Mouse (Mus musculus) heart, adult 2 months (tissue): ENCODE data around the gene Cldn24.

Experiments
- CTCF ChIP-seq: fragments of 200-600 bp; IDR thresholded peaks from 2 replicates; pipeline ENCODE4 v1.8.1; 2022; ENCODE audit warnings: antibody characterized with exemption, mild to moderate bottlenecking, moderate library complexity
- POLR2A ChIP-seq: fragments of 200-500 bp; IDR thresholded peaks from 2 replicates; pipeline ENCODE4 v1.6.1; 2011; ENCODE audit warnings: mild to moderate bottlenecking, low read depth, low read length, control low read depth; ENCODE audit not compliant: insufficient read depth

DNA sequence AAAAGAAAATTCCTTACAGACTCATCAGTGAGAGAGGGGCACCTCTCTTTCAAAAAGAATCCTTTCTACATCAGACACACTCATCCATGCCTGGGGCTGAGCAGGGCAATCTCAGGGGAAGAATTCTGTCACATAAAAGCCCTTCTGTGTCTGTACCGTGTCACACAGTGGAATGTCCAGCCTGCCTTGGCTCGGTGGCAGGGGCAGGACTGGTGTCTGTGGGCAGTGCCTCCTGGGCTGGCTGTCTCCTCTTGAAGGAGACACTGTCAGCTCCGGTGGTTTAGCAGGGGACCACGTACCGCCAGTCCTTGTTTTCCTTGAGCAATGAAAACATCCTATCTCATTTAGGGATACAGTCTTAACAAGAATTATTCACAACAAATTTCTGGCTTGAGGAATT, 3.7 kb downstream of the Cldn24 start:
- TF ChIP-seq CTCF (no peak), POLR2A (no peak)
